Mouse (Mus musculus): ENCODE measurements at regions not wholly inside any gene's neighbourhood (a gene's known extent, or its start where the extent isn't known, plus 50 kb on each side); places are given as distances from the start of the nearest gene placed in this dataset.

- no peaks in the 10 kb centered on the region for H3K36me3 ChIP-seq (replicated peaks; ENCODE audit: low read length)
- H3K4me1 ChIP-seq: no peaks in the 10 kb centered on the region
- TF ChIP-seq GATA1 (IDR thresholded peaks at IDR 0.05; ENCODE audit: borderline replicate concordance, low read length) (no peak), FLI1 (IDR thresholded peaks at IDR 0.05; ENCODE audit: low read length) (no peak)
Measured at GRCm38 (mm10) chr4:47653143-47653542, 178.7 kb downstream of the Sec61b start.

DNA sequence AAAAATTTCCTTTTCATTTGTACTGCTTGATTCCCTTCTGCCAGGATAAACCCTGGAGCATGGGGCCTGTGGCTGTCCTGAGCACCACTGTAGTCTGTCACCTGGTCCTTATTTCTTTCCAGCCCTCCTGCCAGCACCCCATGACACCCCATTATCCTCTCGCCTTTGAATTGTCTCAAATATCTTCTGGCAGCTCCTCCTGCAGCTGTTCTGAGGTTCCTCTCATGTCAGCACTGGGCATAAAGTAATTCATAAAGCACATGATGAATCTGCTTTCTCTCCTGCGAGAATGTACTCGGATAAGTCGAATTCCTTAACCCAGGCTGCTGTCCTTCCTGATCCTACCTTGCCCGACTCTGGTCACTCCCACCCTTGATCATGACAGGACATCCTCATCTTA lies 195.1 kb downstream of the Sec61b start:
- Histone ChIP-seq H3K9me3 (no peaks in the 10 kb centered on the region), H3K36me3 (replicated peaks; ENCODE audit: low read length) (no peaks in the 10 kb centered on the region), H3K4me3 (replicated peaks) (no peak overlapping the region), H3K27me3 (replicated peaks) (no peaks in the 10 kb centered on the region), H3K4me1 (no peaks in the 10 kb centered on the region)
- no peak for TF ChIP-seq GATA1 (IDR thresholded peaks at IDR 0.05; ENCODE audit: borderline replicate concordance, low read length)
- no peak for TF ChIP-seq FLI1 (IDR thresholded peaks at IDR 0.05; ENCODE audit: low read length)

More at GRCm38 (mm10) chr4:47653143-47653542, 178.7 kb downstream of the Sec61b start:
- H3K4me3 ChIP-seq (replicated peaks): no peak overlapping the region
- H3K9me3 ChIP-seq: 0 out of 2 replicates have a peak, but pooled peaks cover 2% of the 10 kb centered on the region
- no peaks in the 10 kb centered on the region for H3K27me3 ChIP-seq (replicated peaks)

GRCm38 (mm10) chr4:47670476-47670875 lies 196.0 kb downstream of the Sec61b start:
- no peak for TF ChIP-seq GATA1 (IDR thresholded peaks at IDR 0.05; ENCODE audit: borderline replicate concordance, low read length)
- TF ChIP-seq FLI1 (IDR thresholded peaks at IDR 0.05; ENCODE audit: low read length): no peak
- Histone ChIP-seq H3K9me3 (0 out of 2 replicates have a peak, but pooled peaks cover 4% of the 10 kb centered on the region), H3K36me3 (replicated peaks; ENCODE audit: low read length) (no peaks in the 10 kb centered on the region), H3K27me3 (replicated peaks) (no peaks in the 10 kb centered on the region), H3K4me1 (no peaks in the 10 kb centered on the region), H3K4me3 (replicated peaks) (no peak overlapping the region)

DNA sequence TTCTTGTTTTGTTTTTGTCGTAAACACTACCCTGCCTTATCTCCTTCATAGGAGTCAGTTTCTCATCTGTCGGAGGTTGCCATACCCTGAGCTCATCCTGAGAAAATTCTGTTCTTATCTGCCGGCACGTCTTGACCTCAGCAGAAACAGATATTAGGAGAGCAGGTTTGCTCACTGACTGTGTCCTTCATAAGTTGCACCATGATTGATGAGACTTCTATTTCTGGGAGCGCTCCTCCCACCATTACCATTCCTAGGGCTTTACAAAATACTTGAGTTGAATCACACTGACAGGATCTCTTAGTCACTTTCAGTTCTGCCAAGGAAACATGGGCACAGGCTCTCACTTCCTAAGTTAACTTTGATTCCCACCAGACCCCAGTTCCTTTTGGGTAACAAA lies 196.9 kb downstream of the Sec61b start:
- Histone ChIP-seq H3K4me1 (no peaks in the 10 kb centered on the region), H3K4me3 (replicated peaks) (no peak overlapping the region), H3K36me3 (replicated peaks; ENCODE audit: low read length) (no peaks in the 10 kb centered on the region), H3K27me3 (replicated peaks) (no peaks in the 10 kb centered on the region), H3K9me3 (0 out of 2 replicates have a peak, but pooled peaks cover 4% of the 10 kb centered on the region)
- TF ChIP-seq GATA1 (IDR thresholded peaks at IDR 0.05; ENCODE audit: borderline replicate concordance, low read length): no peak
- TF ChIP-seq FLI1 (IDR thresholded peaks at IDR 0.05; ENCODE audit: low read length): no peak

- Histone ChIP-seq H3K4me3 (replicated peaks) (no peak overlapping the region), H3K9me3 (peaks cover 6% of the 10 kb centered on the region; the same call in 1 of the 2 replicates), H3K27me3 (replicated peaks) (no peaks in the 10 kb centered on the region), H3K4me1 (peaks cover 4% of the 10 kb centered on the region; the same call in 1 of the 2 replicates), H3K36me3 (replicated peaks; ENCODE audit: low read length) (no peaks in the 10 kb centered on the region)
- TF ChIP-seq GATA1 (IDR thresholded peaks at IDR 0.05; ENCODE audit: borderline replicate concordance, low read length) (no peak), FLI1 (IDR thresholded peaks at IDR 0.05; ENCODE audit: low read length) (no peak)
Measured at GRCm38 (mm10) chr4:47681141-47681540, 206.7 kb downstream of the Sec61b start.

DNA sequence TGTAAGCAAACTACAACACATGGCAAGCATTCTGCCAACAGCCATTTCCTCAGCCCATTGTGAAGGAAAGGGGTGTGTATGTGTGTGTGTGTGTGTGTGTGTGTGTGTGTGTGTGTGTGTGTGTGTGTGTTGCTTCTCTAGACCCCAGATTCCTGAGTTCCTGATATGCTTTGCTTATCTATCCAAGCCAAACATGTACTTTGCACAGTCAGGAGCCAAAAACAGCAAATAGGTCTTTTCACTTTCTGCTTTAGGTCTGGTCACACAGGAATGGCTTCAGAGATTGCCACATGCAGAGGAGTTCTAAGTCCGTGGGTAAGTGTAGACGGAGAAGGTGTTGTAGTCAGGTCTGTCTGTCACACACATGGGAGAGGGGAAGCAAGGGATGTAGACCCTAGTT lies 216.7 kb downstream of the Sec61b start:
- H3K9me3 ChIP-seq: peaks cover 18% of the 10 kb centered on the region; the same call in 1 of the 2 replicates
- TF ChIP-seq GATA1 (IDR thresholded peaks at IDR 0.05; ENCODE audit: borderline replicate concordance, low read length): no peak
- no peak for TF ChIP-seq FLI1 (IDR thresholded peaks at IDR 0.05; ENCODE audit: low read length)
- H3K4me1 ChIP-seq: no peaks in the 10 kb centered on the region
- H3K36me3 ChIP-seq (replicated peaks; ENCODE audit: low read length): no peaks in the 10 kb centered on the region
- no peaks in the 10 kb centered on the region for H3K27me3 ChIP-seq (replicated peaks)
- no peak overlapping the region for H3K4me3 ChIP-seq (replicated peaks)

DNA sequence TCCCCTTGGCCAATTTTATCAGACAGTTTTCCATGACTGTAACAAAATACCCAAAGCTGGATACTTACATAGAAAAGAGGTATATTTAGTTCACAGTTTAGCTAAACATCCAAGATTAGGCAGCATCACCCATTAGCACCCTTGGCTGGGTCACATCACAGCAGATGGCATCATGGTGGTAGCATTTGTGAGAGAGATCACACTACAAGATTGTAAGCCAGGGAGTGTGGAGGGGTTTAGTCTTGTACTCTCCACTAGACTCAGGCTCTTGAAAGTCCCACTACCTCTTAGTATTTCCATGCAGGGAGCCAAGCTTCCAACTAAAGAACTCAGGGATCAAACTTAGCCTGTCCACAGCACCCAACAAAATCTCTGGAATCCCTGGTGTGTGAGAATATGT lies 218.2 kb downstream of the Sec61b start:
- Histone ChIP-seq H3K4me1 (no peaks in the 10 kb centered on the region), H3K27me3 (replicated peaks) (no peaks in the 10 kb centered on the region), H3K4me3 (replicated peaks) (no peak overlapping the region), H3K9me3 (peaks cover 17% of the 10 kb centered on the region; the same call in 1 of the 2 replicates), H3K36me3 (replicated peaks; ENCODE audit: low read length) (no peaks in the 10 kb centered on the region)
- TF ChIP-seq GATA1 (IDR thresholded peaks at IDR 0.05; ENCODE audit: borderline replicate concordance, low read length): no peak
- no peak for TF ChIP-seq FLI1 (IDR thresholded peaks at IDR 0.05; ENCODE audit: low read length)

DNA sequence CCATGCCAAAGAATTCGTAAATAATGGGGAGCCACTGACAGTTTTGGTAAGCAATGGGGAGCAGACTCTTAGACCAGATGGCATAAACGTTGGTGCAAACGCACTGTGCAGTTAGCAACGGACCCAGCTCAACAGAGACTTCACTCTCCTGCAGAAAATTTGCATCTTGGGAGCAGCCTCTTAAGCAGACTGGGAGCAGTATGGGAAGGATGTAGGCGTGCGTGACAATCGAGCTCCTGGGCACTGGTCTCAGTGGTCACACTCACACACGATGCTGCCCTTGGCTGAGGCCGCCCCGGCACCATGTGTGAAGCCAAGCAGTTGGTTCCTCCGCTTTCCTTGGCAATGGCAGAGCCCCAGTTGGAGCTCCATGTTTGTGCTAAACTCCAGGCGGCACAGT lies 218.8 kb downstream of the Sec61b start:
- peaks cover 17% of the 10 kb centered on the region; the same call in 1 of the 2 replicates for H3K9me3 ChIP-seq
- H3K4me3 ChIP-seq (replicated peaks): no peak overlapping the region
- TF ChIP-seq GATA1 (IDR thresholded peaks at IDR 0.05; ENCODE audit: borderline replicate concordance, low read length): no peak
- TF ChIP-seq FLI1 (IDR thresholded peaks at IDR 0.05; ENCODE audit: low read length): no peak

DNA sequence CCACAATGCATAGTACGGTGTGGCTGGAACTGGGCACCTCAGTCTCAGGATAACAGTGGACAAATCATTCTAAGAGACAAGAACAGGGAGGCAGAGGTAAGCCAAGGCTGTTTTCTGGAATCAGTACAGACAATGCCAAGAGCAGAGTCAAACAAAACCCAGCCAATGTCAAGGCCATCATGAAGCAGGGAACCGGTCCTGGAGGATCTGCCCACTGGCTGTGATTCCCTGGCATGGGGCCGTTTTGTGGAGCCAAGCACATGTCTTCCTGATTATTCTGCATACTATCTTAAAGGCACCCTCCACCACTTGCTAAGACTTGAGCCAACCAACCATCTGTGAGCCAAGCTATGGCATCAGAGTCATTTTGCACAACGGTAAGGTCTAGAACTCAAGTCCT lies 222.6 kb downstream of the Sec61b start:
- Histone ChIP-seq H3K36me3 (replicated peaks; ENCODE audit: low read length) (no peaks in the 10 kb centered on the region), H3K4me3 (replicated peaks) (no peak overlapping the region), H3K27me3 (replicated peaks) (no peaks in the 10 kb centered on the region), H3K9me3 (peaks cover 9% of the 10 kb centered on the region; the same call in 1 of the 2 replicates), H3K4me1 (no peaks in the 10 kb centered on the region)
- TF ChIP-seq GATA1 (IDR thresholded peaks at IDR 0.05; ENCODE audit: borderline replicate concordance, low read length) (no peak), FLI1 (IDR thresholded peaks at IDR 0.05; ENCODE audit: low read length) (no peak)

More for the DNA sequence above, 218.8 kb downstream of the Sec61b start:
- H3K27me3 ChIP-seq (replicated peaks): no peaks in the 10 kb centered on the region
- H3K4me1 ChIP-seq: no peaks in the 10 kb centered on the region
- no peaks in the 10 kb centered on the region for H3K36me3 ChIP-seq (replicated peaks; ENCODE audit: low read length)

- Histone ChIP-seq H3K27me3 (replicated peaks) (no peaks in the 10 kb centered on the region), H3K36me3 (replicated peaks; ENCODE audit: low read length) (no peaks in the 10 kb centered on the region), H3K9me3 (peaks cover 3% of the 10 kb centered on the region; the same call in 1 of the 2 replicates), H3K4me1 (no peaks in the 10 kb centered on the region), H3K4me3 (replicated peaks) (no peak overlapping the region)
- TF ChIP-seq FLI1 (IDR thresholded peaks at IDR 0.05; ENCODE audit: low read length) (no peak), GATA1 (IDR thresholded peaks at IDR 0.05; ENCODE audit: borderline replicate concordance, low read length) (no peak)
Measured at GRCm38 (mm10) chr4:47698514-47698913, 224.1 kb downstream of the Sec61b start.
